Mouse (Mus musculus): ENCODE measurements around the gene Akr1c12.
A peak's percentile ranks its signal among the peaks of the same experiment; 100 is the strongest.
"Not testable (repeated sequence)": the region's sequence is repeated elsewhere in the genome, so short reads cannot be mapped to it uniquely, and the experiment has no call there.

Akr1c12 gene

GRCm38 (mm10) chr13:4279284-4279683 is at the start of gene Akr1c12:
Gene Akr1c12 (minus strand): TSS chr13:4279433.
- no peak for DNase-seq

- DNase-seq = no peak
These were observed 39.5 kb upstream of the Akr1c12 start for GRCm38 (mm10) chr13:4318773-4319172.

GRCm38 (mm10) chr13:4313907-4314306 is 34.7 kb upstream of the Akr1c12 start:
- DNase-seq = no peak

- no peak for DNase-seq
These were observed 25.8 kb upstream of the Akr1c12 start for GRCm38 (mm10) chr13:4304861-4305565.

- no peak for DNase-seq
These were observed 17.8 kb upstream of the Akr1c12 start for GRCm38 (mm10) chr13:4296991-4297390.

- DNase-seq = peak; percentile 31
These were observed 2.5 kb upstream of the Akr1c12 start for GRCm38 (mm10) chr13:4281471-4282412.

GRCm38 (mm10) chr13:4277526-4277925 is 1.7 kb downstream of the Akr1c12 start:
- DNase-seq = no peak

- no peak for DNase-seq
These were observed 8.4 kb downstream of the Akr1c12 start for GRCm38 (mm10) chr13:4270860-4271259.

GRCm38 (mm10) chr13:4265455-4265854 is 13.8 kb downstream of the Akr1c12 start:
- not testable (repeated sequence) for DNase-seq

- DNase-seq = no peak
These were observed 14.2 kb downstream of the Akr1c12 start for GRCm38 (mm10) chr13:4265047-4265446.

- no peak for DNase-seq
These were observed 14.6 kb downstream of the Akr1c12 start for GRCm38 (mm10) chr13:4264612-4265011.

GRCm38 (mm10) chr13:4257349-4257748 is 21.9 kb downstream of the Akr1c12 start:
- DNase-seq = no peak

- DNase-seq = not testable (repeated sequence)
These were observed 22.3 kb downstream of the Akr1c12 start for GRCm38 (mm10) chr13:4256894-4257293.

- DNase-seq = no peak
These were observed 29.9 kb downstream of the Akr1c12 start for GRCm38 (mm10) chr13:4249347-4249746.

- peak; percentile 7 for DNase-seq
These were observed 34.2 kb downstream of the Akr1c12 start for GRCm38 (mm10) chr13:4244861-4245559.

GRCm38 (mm10) chr13:4233536-4234172 is 45.6 kb downstream of the Akr1c12 start:
- DNase-seq = no peak

- DNase-seq = no peak
These were observed 46.1 kb downstream of the Akr1c12 start for GRCm38 (mm10) chr13:4233135-4233534.

GRCm38 (mm10) chr13:4230841-4231623 is 48.2 kb downstream of the Akr1c12 start:
- DNase-seq = no peak

- DNase-seq = no peak
These were observed 50.8 kb downstream of the Akr1c12 start, which contains the start of gene Akr1c19 for GRCm38 (mm10) chr13:4228441-4228840. Gene Akr1c19 (plus strand): TSS chr13:4228700.
